Mouse (Mus musculus) retina, postnatal 1 day (tissue): ENCODE results near the gene Hdac4.

Source experiments
- DNase-seq: peaks from one replicate; pipeline ENCODE4 v3.0.0-alpha.2; 2012

Hdac4 gene

DNA sequence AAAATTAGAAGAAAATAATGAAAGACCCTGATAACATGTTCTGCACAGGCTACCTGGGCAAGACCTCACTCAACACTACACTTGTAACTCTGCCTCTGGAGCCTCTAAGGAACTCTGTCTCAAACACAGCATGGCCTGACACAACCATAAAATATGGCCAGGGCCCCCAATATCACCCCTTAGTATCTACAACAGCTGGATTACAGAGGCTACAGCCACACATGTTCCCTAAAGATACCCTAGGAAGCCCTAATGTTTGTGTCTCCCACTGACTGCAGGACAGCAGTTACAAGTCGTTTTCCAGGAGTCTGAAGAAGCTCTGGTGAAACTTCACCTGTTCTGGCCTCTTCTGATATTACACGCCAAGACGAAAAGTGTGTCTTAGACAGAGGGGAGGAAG lies 65.7 kb downstream of the Hdac4 start:
- no peak for DNase-seq

DNA sequence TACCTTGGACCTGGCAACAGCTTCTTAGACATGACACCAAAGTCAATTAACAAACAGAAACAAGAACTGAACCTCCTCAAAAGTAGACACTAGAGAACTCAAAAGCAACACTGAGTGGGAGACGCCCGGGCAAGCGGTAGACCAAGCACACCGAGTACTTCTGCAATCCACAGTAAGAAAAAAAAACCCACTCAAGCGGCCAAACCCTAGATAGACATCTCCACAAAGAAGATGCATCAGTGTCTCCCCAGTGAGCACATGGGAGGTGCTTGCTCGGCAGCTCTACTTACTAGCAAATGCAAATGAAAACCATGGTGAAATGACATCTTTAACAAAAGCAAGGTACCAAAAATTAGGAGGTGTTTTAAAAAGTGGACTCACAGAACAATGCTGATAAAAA lies 67.7 kb downstream of the Hdac4 start:
- no peak for DNase-seq

DNA sequence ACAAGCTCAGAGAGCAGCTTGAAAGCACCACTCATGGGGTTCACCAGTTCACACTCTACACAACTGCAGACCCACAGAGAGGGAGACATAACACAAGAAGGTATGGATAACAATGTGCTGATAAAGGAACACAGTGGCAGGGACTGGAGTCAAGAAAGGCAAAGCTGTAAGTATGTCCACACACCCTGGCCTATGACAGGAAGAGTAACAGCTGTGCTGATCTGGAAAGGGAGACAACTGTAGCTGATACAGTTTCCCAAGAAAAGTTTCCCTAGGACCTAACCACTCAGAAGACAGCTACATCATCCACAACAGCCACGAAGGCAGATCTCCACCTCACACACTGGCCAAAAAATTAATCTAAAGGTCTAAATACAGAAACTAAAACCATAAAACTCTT lies 68.1 kb downstream of the Hdac4 start:
- no peak for DNase-seq

DNA sequence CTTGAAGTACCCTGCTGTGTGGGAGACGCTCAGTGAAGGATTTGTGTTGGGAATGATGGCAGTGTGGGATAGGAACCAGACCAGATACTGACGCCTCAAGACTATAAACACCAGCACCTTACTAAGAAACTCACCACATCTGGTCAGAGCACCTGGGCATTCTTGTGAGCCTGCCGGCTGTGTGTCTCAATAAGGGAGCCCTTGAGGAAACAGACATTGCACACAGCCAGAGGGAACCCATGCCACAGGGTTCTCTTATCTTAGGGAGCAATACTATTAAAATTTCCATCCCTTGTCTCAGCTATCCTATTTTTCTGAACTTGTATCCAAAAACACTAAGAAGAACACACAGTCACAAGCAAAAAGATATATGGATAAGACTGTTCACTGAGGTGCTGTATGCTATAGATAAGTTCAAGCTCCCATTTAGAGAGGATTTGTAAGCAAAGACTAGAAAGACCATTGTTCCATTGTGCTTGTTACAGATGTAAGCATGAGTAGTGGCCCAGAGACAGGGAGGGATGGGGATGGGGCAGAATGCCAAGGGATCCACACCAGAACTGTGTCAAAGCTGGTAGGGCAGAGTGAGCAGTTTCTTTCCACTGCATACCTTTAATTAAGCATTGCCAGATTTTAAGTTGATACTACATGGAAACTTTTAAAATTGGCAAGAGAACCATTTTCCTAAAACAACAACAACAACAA lies 70.8 kb downstream of the Hdac4 start:
- no peak for DNase-seq

DNA sequence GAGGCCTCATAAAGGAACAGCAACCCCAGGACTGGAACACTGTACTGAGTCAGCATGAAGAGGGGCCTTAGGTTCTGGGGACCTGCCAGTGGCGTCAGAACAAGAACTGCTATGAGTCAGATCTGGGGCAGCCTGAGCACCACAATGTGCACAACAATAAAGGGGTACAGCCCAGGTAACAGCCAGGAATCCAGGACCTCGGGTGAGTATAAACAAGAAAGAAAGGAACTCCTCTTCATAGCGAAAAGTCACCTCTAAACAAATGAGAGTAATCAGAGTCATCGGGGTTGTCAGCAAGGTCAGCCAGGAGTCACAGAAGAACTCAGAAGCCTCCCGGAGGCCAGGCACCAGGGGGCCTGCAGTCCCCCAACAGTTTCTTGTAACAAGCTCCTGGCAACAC lies 76.2 kb downstream of the Hdac4 start:
- no peak for DNase-seq

DNA sequence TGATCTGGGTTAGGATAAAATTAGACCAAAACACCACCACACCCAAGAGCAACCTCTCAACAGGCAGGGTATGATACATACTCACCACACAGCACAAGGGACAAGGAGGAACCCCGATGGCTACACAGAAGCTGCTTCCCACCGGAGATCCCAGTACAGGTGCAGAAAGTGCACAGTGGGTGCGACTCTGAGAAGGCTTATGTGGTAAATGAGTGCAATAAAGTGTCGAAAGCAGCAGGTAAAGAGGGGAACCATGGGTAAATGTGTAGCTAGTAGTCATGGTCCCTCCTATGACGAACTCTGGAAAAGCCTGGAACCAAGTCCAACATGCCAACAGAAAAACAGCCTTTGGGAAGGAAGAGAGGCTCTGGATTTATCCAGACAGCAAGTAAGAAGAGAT lies 77.9 kb downstream of the Hdac4 start:
- DNase-seq, result no peak

DNA sequence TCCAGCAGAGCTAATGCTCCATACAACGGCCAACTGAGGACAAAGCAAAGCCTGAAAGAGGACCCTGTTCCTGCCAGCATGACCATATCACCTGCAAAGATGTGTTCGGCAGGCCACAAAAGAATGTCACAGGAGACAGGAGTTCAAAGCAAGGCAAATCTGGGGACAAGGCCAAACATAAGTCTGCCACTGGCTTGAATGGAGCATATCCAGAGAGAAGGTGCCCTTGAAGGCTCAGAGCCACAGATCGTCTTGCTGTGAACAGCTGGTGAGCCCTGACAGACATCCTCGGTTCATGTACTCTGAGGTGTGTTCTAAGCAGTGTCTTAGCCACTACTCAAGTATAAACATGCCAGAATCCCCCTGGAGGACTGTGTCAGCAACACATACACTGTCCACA lies 79.3 kb downstream of the Hdac4 start:
- DNase-seq, result no peak

DNA sequence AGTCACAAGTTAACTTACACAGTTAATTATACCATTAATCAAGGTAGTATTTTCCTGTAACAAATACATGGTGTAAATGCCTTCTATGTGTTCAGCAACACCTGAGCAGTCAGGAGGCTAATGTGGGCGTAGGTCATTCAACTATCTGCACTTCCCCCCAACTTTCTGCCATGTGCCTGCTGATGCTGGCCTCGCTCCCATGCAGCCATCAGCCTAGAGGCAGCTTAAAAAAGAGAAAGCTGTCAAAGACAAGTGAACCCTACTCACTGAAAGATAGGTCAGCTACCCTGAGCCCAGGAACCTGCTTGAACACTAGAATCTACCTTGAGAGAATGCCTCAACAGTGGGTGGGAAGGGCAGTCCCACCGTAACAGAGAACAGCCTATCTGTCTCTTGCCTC lies 81.4 kb downstream of the Hdac4 start:
- DNase-seq, result no peak

DNA sequence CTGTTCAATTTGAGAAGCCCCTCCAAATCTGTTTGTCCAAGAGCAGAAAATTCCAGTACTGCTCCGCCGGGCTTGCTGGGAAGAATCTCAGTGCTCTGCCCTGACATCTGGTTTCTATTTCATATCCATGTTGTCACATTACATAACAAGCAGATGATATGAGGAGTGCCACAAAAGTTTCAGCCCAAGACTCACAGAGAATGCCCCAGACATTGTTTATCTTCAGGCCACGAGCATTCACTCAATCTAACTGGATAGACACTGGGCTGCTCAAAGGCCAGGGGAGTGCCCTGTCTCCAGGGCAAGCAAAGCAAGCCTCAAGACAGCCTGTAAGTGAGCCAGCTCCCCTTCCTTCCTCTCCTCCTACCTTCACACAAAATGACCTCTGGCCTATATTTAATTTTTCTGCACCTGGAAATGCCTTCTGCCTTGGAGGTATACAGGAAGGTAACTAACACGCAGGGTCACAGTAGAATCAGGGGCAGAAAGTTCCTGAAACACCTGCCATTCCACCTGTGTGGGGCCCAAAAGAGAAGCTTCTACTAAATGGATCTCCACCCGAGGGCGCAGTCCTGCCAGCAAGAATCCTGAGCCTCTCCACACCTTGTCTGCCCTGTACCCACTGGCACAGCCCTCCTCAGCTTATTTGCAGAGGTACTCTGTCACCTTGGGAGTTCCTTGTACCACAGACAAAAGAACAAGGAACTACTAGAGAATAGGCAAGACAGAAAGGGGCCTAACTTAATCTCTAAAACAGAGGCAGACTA lies 82.1 kb downstream of the Hdac4 start:
- no peak for DNase-seq

DNA sequence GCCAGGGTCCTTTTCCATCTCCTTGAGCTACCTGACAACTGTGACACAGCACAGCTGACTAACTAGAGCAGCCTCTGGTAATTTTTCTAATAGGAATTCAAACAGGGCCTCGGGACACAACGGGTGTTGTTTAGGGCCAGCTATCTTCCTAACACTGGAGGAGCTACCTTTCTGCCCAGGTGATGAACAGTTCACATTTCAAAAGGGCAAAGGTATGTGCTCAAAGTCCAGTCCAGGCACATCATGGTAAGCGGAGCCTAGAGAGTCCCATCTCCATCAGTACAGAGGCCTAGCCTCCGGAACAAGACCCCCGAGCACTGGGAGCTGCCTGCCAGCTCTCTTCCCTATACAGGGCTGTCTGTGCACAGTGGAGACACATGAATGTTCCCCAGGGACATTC lies 82.9 kb downstream of the Hdac4 start:
- no peak for DNase-seq

DNA sequence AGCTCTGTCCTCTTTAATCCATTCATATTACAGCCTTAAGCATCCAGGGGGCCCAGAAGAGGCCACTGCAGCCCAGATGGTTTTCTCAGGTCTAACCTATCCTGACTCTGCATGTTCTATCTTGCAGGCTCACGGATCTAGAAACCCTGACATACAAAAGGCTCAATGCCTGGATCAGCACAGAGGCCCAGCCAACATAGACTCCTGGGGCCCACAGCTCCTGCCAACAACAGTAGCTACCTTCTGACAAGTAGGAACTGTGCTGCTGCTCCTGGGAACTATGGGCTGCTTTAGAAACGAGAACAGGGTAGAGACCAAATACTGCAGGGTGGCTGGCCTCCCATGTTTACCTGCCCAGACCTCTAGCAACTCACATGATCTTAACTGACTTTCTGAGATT lies 83.9 kb downstream of the Hdac4 start:
- DNase-seq, result no peak

DNA sequence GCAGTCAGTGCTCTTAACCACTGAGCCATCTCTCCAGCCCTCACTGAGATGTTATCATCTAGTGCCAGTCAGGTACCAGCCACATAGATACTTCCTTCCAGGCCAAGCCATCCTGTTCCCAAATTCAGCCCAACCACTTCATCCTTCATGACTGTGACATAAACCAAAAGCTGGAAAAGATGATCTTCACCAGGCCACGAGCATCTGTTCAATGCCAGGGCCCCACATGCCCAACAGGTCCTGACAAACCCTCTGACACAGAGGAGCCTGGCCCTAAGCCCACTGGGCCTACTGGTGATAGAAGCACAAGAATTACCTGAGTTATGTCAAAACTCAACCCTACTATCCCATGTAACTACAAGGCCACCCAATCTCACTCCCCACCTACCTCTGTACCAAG lies 84.5 kb downstream of the Hdac4 start:
- DNase-seq, result no peak

DNA sequence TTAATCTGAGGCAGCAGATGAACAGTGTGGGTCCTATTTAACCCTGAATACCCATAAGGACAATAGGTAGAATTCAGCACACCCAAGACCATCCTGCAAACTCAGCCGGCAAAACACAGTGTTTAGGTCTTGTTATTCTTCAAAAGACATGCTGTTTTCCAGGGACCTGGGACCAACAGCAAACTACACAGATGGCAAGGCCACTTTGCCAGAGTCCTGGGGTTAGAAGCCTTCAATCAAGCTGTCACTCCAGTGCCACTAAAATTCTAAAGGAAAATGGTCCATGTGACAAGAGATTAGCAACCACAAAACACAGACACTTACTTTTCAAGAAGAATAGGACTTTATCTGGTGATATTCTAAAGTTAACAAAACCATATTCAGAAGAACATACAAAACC lies 86.3 kb downstream of the Hdac4 start:
- DNase-seq, result no peak

DNA sequence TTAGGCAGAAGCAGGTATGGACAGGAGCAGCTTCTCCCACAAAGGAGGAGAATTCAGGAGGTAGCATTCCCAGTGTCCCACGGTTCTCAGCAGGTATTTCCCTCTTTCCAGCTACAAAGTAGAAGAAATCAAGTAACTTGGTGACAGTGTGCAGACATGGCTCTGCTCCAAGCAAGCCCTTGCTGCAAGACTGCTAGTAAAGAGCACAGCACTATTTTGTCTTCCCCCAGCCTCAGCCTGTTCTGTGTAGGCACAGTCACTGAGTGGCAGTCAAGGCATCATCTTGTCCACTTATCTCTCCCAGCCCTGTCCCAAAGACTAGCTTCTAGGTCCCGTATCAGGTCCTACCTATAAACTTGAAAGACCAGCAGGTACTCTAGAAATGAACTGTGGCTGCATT lies 86.9 kb downstream of the Hdac4 start:
- DNase-seq, result no peak

DNA sequence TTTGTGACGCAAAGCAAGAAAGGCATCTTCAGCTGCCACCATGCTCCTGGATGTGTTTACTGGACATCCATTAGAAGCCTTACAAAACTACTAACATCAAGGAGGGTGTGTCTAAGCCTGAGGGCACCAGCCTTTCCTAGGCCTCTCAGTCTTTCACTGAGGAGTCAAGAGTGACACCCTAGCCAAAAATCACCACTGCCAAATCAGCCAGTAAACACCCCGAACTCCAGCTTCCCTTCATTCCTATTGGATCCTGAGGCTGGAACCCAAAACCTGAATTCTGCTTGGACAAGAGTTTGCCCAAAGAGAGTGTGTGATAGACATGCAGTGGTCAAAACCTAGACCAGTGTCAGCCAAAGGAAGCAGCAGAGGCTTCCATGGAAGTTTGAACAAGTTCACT lies 87.5 kb downstream of the Hdac4 start:
- DNase-seq, result no peak

DNA sequence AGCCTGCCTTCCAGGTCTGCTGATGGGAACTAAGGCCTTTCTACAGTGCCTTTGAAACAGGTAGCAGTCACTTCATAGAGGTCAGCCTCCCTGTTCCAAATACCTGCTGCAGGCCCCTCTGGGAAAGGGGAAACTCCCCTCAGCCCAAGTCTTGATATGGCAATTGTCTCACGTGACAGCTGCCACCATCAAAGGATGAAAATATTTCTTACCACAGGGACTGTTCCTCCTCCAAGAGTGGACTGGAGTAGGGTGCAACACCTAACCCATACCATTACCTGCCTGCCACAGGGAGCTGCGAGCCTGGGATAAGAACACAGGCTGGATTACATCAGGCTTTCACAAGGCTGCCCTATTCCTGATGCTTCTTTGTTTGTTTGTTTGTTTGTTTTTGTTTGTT lies 88.0 kb downstream of the Hdac4 start:
- no peak for DNase-seq

DNA sequence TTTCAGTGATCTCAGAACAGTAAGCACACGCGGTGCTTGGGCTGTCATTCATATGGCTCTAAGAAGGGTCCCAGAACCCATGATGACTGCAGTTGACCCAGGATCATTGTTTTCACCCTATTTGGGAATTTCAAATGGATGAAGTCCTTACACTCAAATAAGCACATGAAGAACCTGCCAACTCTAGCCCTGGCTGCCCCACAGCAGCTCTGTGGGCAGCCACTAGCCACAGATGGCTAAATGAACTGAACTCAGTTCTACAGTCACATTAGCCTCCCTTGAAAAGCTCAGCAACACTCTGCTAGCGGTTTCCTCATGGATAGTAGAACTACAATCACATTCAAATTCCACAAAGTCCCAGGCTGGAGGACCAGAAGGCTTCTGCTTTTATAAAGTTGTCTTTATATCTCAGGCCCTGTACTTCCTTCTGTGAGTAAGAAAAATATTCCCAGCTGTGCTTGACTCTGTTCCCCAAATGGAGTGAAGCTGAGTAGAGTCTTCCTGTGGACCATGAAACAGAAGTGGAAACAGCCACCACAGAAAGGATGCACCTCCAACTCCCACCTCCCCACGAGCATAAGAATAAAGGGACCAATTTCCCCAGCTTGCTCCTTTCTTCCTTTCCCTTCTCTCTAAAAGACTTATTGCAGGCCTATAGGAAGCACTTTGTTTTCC lies 88.9 kb downstream of the Hdac4 start:
- DNase-seq, result no peak

DNA sequence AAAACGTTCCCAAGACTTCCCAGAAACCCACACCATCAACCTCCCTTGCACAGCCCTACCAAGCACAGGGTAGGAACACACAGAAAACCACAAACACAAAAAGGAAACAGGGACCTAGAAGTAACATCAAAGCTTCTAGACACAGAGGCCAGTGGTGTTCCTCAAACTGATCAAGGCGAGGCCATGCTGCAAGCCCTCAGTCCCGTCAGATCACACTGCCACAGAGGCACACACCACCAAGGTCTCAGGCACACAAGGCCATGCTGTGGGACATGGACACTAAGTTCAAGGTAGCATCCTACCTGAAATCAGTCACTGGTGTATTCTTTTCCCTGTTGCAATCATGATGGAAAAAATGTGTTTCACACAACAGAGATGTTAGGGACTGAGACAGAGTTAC lies 90.8 kb downstream of the Hdac4 start:
- DNase-seq, result no peak

DNA sequence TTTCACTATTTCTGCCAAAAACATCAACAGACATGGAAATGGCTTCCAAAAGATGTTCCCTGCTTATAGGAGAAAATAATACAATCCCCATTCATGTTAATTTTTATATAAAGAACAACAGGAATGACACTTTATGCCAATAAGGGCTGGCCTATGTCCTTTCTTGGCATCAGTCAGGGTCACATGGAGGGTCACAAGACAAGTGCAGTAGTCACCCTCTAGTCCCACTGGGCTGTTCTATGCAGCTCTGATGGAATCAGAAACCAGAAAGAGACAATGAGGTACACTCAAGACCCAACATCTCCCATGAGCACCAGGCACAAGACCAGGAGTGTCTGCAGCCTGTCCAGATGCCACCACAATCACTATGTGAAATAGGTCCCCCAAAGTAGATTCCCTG lies 91.5 kb downstream of the Hdac4 start:
- no peak for DNase-seq

DNA sequence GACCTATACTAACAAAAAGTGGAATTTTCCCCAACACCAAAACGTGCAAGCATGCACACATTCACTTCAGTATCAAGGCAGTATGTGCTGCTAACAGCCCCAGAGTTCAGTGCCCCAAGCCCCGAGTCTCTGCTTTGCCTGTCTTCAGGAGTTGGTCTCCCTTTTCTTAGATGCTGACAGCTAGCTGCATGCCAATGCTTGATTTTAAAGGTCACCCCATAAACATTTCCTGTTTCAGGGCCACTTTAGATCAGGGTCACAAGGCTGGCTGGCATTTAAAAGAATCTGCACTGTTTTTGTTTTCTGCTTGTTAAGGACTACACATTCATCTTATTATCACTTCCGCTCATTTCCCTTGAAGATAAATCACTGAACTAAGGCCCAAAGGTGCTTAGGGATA lies 92.1 kb downstream of the Hdac4 start:
- DNase-seq, result no peak

DNA sequence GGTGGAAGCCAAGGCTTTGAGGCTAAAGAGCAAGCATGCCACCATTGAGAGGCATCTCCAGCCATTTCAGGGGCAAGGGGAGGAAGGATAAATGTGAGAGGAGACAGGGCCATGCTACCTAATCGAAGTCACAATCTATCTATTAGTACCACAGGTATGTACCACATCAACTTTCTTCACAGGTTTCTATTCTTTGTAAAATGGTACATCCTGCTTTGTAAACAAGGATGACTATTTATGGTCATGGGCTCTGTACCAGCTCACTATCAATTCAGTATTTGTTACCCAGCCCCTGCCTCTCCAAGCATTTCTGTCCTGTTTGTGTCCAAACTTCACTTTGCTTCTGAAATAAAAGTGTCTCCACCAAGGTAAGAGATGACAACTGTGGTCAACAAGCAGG lies 92.7 kb downstream of the Hdac4 start:
- DNase-seq, result no peak

DNA sequence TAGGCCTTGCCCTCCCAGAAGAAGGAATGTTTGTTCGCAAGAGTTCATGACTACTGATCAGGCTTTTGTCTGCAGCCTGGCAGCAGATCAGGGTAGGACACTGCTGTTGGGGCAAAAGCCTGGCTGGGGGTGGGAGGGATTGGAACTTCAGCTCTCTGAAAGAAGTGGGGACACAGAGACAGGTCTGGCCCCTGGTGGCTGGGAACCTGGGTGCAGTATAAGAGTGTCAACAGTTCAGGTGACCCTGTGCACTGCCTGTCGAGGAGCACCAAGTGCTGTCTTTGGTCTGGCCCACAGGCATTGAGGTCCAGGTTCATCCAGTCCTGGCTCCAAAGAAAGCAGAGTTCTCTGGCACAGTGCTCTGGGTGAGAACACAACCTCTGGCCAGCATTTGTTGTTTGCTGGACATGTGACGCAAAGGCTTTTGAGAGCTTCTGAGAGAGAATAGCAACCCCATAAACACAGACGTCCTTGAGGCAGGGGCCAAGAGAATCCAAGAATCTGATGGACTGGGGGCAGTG lies 95.1 kb downstream of the Hdac4 start:
- DNase-seq, result no peak

DNA sequence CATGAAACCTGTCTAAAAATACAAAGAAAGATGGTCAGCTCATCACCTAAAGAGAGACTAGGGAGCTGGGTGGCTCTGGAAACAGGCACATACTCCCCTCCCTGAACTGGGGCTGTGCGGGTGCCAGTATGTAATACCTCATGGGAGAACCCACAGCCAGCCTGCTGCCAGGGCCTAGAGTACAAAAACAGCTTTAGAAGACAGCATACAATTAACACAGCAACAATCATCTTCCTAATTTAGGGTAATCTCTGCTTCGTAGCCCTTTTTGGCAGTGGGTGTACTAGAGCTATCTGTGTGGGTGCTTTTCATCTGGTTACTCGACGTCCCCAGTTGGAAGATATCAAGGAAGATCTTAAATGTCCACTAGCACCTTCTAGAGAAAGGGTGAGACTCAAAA lies 95.5 kb downstream of the Hdac4 start:
- no peak for DNase-seq

DNA sequence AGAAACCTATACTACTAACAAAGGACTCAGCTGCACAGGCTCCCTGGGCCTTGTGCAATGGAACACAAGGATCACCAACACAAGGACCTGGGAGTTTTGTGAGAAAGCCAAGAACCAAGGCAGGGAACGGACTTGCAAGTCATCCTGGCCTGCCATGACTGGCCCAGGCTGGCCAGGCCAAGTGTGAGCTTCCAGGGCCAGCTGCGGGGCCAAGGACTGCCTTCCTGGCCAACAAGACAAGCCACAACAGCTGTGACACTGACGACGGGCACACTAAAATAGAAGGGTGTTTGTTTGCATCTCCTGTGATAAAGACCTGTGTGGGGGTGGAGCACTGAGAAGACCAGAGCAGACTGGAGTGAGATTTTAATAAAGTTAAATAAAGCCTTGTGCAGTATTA lies 96.0 kb downstream of the Hdac4 start:
- no peak for DNase-seq
